Mouse (Mus musculus) stomach, postnatal 0 days (tissue): ENCODE measurements around the gene Ltbr.

ENCODE experiments used
- CTCF ChIP-seq: IDR thresholded peaks from 2 replicates; pipeline ENCODE4 v1.5.1; 2016; ENCODE audit warnings: antibody characterized with exemption, low read depth, mild to moderate bottlenecking, moderate library complexity
- EP300 ChIP-seq: optimal IDR thresholded peaks from 2 replicates; pipeline ENCODE3; 2016; ENCODE audit warnings: antibody characterized with exemption

DNA sequence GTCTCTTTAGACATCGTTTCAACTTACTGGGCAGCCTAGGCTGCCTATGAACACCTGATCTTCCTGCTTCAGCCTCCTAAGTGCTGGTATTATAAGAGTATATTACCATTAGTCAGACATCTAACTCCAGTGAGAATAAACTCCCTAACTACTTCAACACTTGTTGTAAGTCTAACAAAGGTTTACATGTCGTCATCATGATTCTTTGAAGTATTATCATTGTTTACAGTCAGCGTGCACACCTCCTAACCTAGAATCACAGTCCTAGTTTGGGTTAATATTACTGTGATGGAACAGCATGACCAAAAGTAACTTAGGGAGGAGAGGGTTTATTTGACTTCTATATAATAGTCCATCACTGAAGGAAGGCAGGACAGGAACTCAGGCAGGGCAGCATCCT lies 46.2 kb downstream of the Ltbr start:
- TF ChIP-seq EP300 (no peak), CTCF (no peak)
